Mouse (Mus musculus): Measurements from ENCODE around the gene Gpr137. TPM values are rescaled to one million over a fixed set of nuclear protein-coding genes. Genes with fewer than 3 reads are reported as not detected.
A peak's percentile ranks its signal among the peaks of the same experiment; 100 is the strongest.

Gpr137 gene
- total and polyA plus RNA-seq, 3 experiments: 22.8 to 32.1 (median 24.9) TPM

DNA sequence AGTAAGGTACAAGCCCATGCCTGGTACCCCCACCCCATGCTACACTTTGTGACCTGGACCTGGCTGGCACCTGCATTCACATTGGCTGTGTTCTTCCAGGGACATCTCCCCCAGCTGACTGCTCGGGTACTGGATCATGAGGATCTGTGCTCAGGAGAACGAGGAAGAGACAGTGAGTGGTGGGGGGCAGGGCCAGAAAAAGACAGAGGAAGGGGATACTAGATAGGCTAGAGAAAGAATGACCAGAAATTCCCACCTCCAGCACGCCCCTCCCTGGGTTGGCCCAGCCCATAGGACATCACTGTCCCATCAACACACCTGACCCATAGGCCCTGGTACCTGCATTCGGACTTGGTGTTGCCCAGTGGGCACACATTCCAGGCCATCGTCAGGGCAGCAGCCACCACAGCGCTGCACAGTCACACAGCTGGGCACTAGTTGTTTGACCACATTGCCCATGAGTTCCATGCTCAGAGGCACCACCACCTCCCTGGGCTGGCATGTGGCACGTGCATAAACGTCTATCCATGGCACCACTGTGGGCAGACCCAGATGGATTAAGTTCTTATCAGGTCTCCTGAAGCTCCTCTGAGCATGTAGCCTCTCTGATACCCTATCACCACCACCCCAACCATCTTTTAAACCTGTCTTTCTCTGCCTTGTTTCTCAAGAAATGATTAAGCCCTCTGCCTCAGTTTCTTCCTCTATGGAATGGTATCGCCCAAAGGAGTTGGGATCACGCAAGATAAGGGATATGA lies 43.9 kb upstream of the Gpr137 start:
- TF ChIP-seq CTCF (IDR thresholded peaks at IDR 0.05; ENCODE audit: low read depth, low read length) (no peak), TAL1 (conservative IDR thresholded peaks at IDR 0.05; ENCODE audit: low read depth, low read length) (no peak), GATA1 (IDR thresholded peaks at IDR 0.05; ENCODE audit: borderline replicate concordance, low read length) (no peak), POLR2AphosphoS5 (IDR thresholded peaks at IDR 0.05; ENCODE audit: insufficient replicate concordance, low read depth, low read length) (no peak), GATA2 (IDR thresholded peaks at IDR 0.05; ENCODE audit: borderline replicate concordance, low read depth, low read length) (no peak)
- Histone ChIP-seq H3K4me3 (ENCODE audit: low read depth, low read length) (peak overlapping the region; percentile 88), H3K9me3 (replicated peaks) (no peaks in the 10 kb centered on the region), H3K36me3 (replicated peaks) (peaks cover 63% of the 10 kb centered on the region), H3K27me3 (ENCODE audit: insufficient read depth, low read length) (no peaks in the 10 kb centered on the region), H3K4me1 (ENCODE audit: insufficient read depth, low read depth, low read length) (peaks cover 58% of the 10 kb centered on the region)
- DNase-seq (ENCODE audit: low spot score): no peak
- ATAC-seq (ENCODE audit: extremely low read depth, insufficient number of reproducible peaks, low FRiP score, poor library complexity, severe bottlenecking): no peak

DNA sequence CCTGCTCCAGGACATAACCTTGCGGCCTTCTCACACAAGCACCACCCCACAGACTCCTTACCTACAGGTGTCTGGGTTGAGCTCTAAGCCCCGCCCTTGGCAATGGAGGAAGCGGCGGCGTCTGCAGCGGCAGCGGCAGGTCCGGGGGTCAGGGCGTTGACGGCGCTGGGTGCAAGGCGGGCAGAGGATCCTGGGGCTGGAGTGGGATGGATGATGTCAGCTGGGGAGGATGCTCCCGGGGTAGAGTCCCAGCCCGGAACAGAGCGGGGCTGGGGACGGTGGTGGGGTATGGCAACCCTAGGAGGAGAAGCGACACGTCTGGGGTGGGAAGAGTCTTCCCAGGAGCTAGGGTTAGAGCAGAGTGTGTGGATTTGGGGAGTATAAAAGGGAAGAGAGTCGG lies 43.0 kb upstream of the Gpr137 start:
- no peaks in the 10 kb centered on the region for H3K9me3 ChIP-seq (replicated peaks)
- no peak for ATAC-seq (ENCODE audit: extremely low read depth, insufficient number of reproducible peaks, low FRiP score, poor library complexity, severe bottlenecking)
- H3K27me3 ChIP-seq (ENCODE audit: insufficient read depth, low read length): no peaks in the 10 kb centered on the region
- H3K4me3 ChIP-seq (ENCODE audit: low read depth, low read length): no peak overlapping the region
- TF ChIP-seq GATA1 (IDR thresholded peaks at IDR 0.05; ENCODE audit: borderline replicate concordance, low read length) (no peak), GATA2 (IDR thresholded peaks at IDR 0.05; ENCODE audit: borderline replicate concordance, low read depth, low read length) (no peak), CTCF (IDR thresholded peaks at IDR 0.05; ENCODE audit: low read depth, low read length) (no peak), TAL1 (conservative IDR thresholded peaks at IDR 0.05; ENCODE audit: low read depth, low read length) (no peak)
- peaks cover 61% of the 10 kb centered on the region for H3K4me1 ChIP-seq (ENCODE audit: insufficient read depth, low read depth, low read length)
- no peak for DNase-seq (ENCODE audit: low spot score)
- H3K36me3 ChIP-seq (replicated peaks): peaks cover 59% of the 10 kb centered on the region

DNA sequence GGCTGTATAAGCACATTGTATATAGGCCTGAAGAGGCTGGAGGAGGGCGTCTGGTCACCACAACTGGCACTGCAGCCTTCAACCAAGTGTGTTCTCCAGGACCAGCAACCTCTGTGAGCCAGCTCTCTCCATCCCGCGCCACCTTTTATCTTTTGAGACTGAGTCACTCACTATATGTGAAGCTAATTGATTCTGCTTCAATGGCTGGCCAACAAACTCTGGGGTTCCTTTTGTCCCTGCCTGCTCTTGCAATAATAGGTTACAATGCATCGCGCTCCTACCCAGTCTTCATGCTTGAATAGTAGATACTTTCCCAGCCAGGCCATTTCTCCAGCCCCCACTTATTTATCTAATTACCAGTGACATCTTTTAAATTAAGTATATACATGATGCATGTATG lies 41.3 kb upstream of the Gpr137 start:
- TF ChIP-seq POLR2AphosphoS5 (IDR thresholded peaks at IDR 0.05; ENCODE audit: insufficient replicate concordance, low read depth, low read length): no peak
- TF ChIP-seq TAL1 (conservative IDR thresholded peaks at IDR 0.05; ENCODE audit: low read depth, low read length): no peak
- TF ChIP-seq GATA1 (IDR thresholded peaks at IDR 0.05; ENCODE audit: borderline replicate concordance, low read length): no peak
- TF ChIP-seq GATA2 (IDR thresholded peaks at IDR 0.05; ENCODE audit: borderline replicate concordance, low read depth, low read length): no peak
- TF ChIP-seq CTCF (IDR thresholded peaks at IDR 0.05; ENCODE audit: low read depth, low read length): no peak
- peaks cover 55% of the 10 kb centered on the region for H3K36me3 ChIP-seq (replicated peaks)
- ATAC-seq (ENCODE audit: extremely low read depth, insufficient number of reproducible peaks, low FRiP score, poor library complexity, severe bottlenecking) (no peak), DNase-seq (ENCODE audit: low spot score) (no peak)
- H3K9me3 ChIP-seq (replicated peaks): no peaks in the 10 kb centered on the region
- H3K4me3 ChIP-seq (ENCODE audit: low read depth, low read length): no peak overlapping the region
- H3K4me1 ChIP-seq (ENCODE audit: insufficient read depth, low read depth, low read length): peaks cover 63% of the 10 kb centered on the region
- no peaks in the 10 kb centered on the region for H3K27me3 ChIP-seq (ENCODE audit: insufficient read depth, low read length)

DNA sequence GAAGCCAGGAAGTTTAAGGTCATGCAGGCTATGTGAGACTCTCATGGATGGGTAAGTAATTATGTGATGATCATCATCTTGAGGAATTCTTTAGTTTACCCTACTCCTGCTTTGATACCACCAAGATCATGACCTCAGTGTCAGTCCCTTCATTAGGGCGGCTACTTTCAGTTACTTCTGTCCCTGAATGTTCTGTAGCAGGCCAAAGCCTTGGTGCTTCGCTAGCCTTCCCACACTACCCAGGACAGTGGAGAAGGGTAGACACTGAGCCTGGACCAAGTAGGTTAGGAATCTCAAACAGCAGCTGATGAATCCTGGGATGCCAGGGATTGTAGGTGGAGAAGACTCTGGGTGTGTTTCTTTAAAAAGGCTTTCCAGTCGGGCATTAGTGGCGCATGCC lies 39.2 kb upstream of the Gpr137 start:
- Histone ChIP-seq H3K27me3 (ENCODE audit: insufficient read depth, low read length) (no peaks in the 10 kb centered on the region), H3K36me3 (replicated peaks) (peaks cover 72% of the 10 kb centered on the region), H3K9me3 (replicated peaks) (no peaks in the 10 kb centered on the region), H3K4me1 (ENCODE audit: insufficient read depth, low read depth, low read length) (peaks cover 66% of the 10 kb centered on the region), H3K4me3 (ENCODE audit: low read depth, low read length) (peak overlapping the region; percentile 76; the same call in 1 of the 2 replicates)
- DNase-seq (ENCODE audit: low spot score): no peak
- no peak for TF ChIP-seq CTCF (IDR thresholded peaks at IDR 0.05; ENCODE audit: low read depth, low read length)
- no peak for TF ChIP-seq GATA1 (IDR thresholded peaks at IDR 0.05; ENCODE audit: borderline replicate concordance, low read length)
- TF ChIP-seq TAL1 (conservative IDR thresholded peaks at IDR 0.05; ENCODE audit: low read depth, low read length): no peak
- no peak for TF ChIP-seq GATA2 (IDR thresholded peaks at IDR 0.05; ENCODE audit: borderline replicate concordance, low read depth, low read length)
- TF ChIP-seq POLR2AphosphoS5 (IDR thresholded peaks at IDR 0.05; ENCODE audit: insufficient replicate concordance, low read depth, low read length): no peak
- ATAC-seq (ENCODE audit: extremely low read depth, insufficient number of reproducible peaks, low FRiP score, poor library complexity, severe bottlenecking): no peak

DNA sequence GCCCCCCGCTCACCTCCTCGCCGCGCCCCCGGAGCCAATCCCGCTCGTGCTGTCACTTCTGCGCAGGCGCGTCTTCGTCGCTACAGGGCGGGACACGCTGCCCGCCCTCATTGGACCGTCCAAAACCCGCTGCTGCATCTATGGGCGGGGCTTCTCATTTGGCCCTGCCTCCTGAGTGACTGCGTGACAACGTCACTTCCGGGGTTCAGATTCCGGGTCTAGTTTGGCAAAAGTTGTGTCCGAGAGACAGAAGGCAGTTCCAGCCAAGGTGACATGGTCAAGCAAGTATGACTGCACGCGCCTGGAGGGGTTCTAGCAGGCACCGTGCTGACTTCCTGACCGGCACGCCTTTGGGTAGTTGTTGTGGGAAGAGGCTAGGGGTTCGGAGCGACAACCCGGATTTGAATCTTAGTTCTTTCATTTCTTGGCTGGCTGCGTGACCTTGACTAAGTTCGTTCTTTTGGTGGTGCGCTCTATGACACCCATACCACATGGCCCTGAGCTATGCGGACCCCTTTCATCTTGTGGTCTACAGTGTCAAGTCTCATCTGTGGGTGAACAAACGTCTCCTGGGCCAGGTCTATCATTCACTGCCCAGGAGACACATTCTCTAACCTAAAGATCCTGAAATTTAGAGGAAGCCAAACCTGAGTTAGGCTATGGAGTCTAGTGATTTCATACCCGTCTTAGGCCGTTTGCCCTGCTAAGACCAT lies 38.3 kb upstream of the Gpr137 start, which contains the start of gene Fkbp2:
TSS of gene Fkbp2 (minus strand) at position 121 of the 713 bp plus-strand sequence.
- TF ChIP-seq CTCF (IDR thresholded peaks at IDR 0.05; ENCODE audit: low read depth, low read length): no peak
- TF ChIP-seq TAL1 (conservative IDR thresholded peaks at IDR 0.05; ENCODE audit: low read depth, low read length): no peak
- TF ChIP-seq GATA2 (IDR thresholded peaks at IDR 0.05; ENCODE audit: borderline replicate concordance, low read depth, low read length): no peak
- 0 out of 2 replicates have a peak, but pooled peaks have one; percentile 52 for TF ChIP-seq POLR2AphosphoS5 (IDR thresholded peaks at IDR 0.05; ENCODE audit: insufficient replicate concordance, low read depth, low read length)
- TF ChIP-seq GATA1 (IDR thresholded peaks at IDR 0.05; ENCODE audit: borderline replicate concordance, low read length): no peak

More for the DNA sequence above, 38.3 kb upstream of the Gpr137 start, which contains the start of gene Fkbp2:
- Histone ChIP-seq H3K36me3 (replicated peaks) (peaks cover 70% of the 10 kb centered on the region), H3K27me3 (ENCODE audit: insufficient read depth, low read length) (no peaks in the 10 kb centered on the region), H3K4me3 (ENCODE audit: low read depth, low read length) (peak within 1 kb of the TSS; percentile 76), H3K4me1 (ENCODE audit: insufficient read depth, low read depth, low read length) (peaks cover 66% of the 10 kb centered on the region), H3K9me3 (replicated peaks) (no peaks in the 10 kb centered on the region)
- ATAC-seq (ENCODE audit: extremely low read depth, insufficient number of reproducible peaks, low FRiP score, poor library complexity, severe bottlenecking): peak; percentile 59
- peak; percentile 86 for DNase-seq (ENCODE audit: low spot score)
